ENCODE assay signal across 8 mouse cellular contexts in genomic region chr14:25587487-25588001, GRCm38 (mm10).
DNase-seq lines count a peak whose midpoint lies in the region; ATAC-seq and TF ChIP-seq lines count a peak whose summit lies in the region.

No protein-coding gene starts in this region.

- 6% methylated on average over 6 of the region's 6 CpGs for WGBS in cerebellum, adult 2 months
- WGBS in forebrain, embryonic 13.5 days: 1% methylated on average over 6 of the region's 6 CpGs
- 1% methylated on average over 6 of the region's 6 CpGs for WGBS in hindbrain, embryonic 15.5 days
- WGBS in limb, embryonic 15.5 days: 15% methylated on average over 6 of the region's 6 CpGs
- WGBS in midbrain, embryonic 16.5 days: 4% methylated on average over 6 of the region's 6 CpGs

- TF ChIP-seq POLR2A in cerebellum, adult 2 months (IDR thresholded peaks at IDR 0.05; ENCODE audit: borderline replicate concordance, insufficient read depth, low read length): no peak

- H3K9me3 ChIP-seq in forebrain, embryonic 13.5 days (replicated peaks): no peaks in the 10 kb centered on the region
- H3K9me3 ChIP-seq in hindbrain, embryonic 15.5 days: no peaks in the 10 kb centered on the region
- H3K9me3 ChIP-seq in limb, embryonic 15.5 days: no peaks in the 10 kb centered on the region
- no peaks in the 10 kb centered on the region for H3K9me3 ChIP-seq in midbrain, embryonic 16.5 days (replicated peaks; ENCODE audit: control insufficient read depth, low read length, poor library complexity, severe bottlenecking)

- peaks cover 66% of the 10 kb centered on the region for H3K4me1 ChIP-seq in cerebellum, adult 2 months (ENCODE audit: control insufficient read depth, insufficient read depth, low read length)
- H3K4me1 ChIP-seq in forebrain, embryonic 13.5 days: peaks cover 82% of the 10 kb centered on the region
- peaks cover 76% of the 10 kb centered on the region for H3K4me1 ChIP-seq in hindbrain, embryonic 15.5 days (replicated peaks)
- H3K4me1 ChIP-seq in limb, embryonic 15.5 days: peaks cover 69% of the 10 kb centered on the region
- peaks cover 60% of the 10 kb centered on the region for H3K4me1 ChIP-seq in midbrain, embryonic 16.5 days (ENCODE audit: control insufficient read depth, insufficient read depth, low read length)

- H3K27ac ChIP-seq in cerebellum, adult 2 months (ENCODE audit: insufficient read depth, low read length): peak overlapping the region; percentile 67
- peak overlapping the region; percentile 99 for H3K27ac ChIP-seq in forebrain, embryonic 13.5 days
- peak overlapping the region; percentile 99 for H3K27ac ChIP-seq in hindbrain, embryonic 15.5 days (replicated peaks)
- peak overlapping the region; percentile 79 for H3K27ac ChIP-seq in limb, embryonic 15.5 days
- peak overlapping the region; percentile 99 for H3K27ac ChIP-seq in midbrain, embryonic 16.5 days (ENCODE audit: low read length)

- DNase-seq in cerebellum, adult 2 months: peak; percentile 44 to 58
- DNase-seq in cerebellum, adult 9-10 months: no peak
- DNase-seq in adrenal gland, adult 8-10 months: peak; percentile 71
- DNase-seq in spleen, postnatal 4 days (ENCODE audit: low spot score in 2 of 2): no peak

- H3K27me3 ChIP-seq in cerebellum, adult 2 months (ENCODE audit: control insufficient read depth, insufficient read depth, low read length): no peaks in the 10 kb centered on the region
- no peaks in the 10 kb centered on the region for H3K27me3 ChIP-seq in forebrain, embryonic 13.5 days
- no peaks in the 10 kb centered on the region for H3K27me3 ChIP-seq in hindbrain, embryonic 15.5 days
- no peaks in the 10 kb centered on the region for H3K27me3 ChIP-seq in limb, embryonic 15.5 days
- H3K27me3 ChIP-seq in midbrain, embryonic 16.5 days (ENCODE audit: control insufficient read depth, insufficient read depth, low read depth, low read length): no peaks in the 10 kb centered on the region

- H3K36me3 ChIP-seq in forebrain, embryonic 13.5 days (ENCODE audit: poor library complexity, severe bottlenecking): peaks cover 42% of the 10 kb centered on the region
- peaks cover 4% of the 10 kb centered on the region; the same call in 1 of the 2 replicates for H3K36me3 ChIP-seq in hindbrain, embryonic 15.5 days
- peaks cover 44% of the 10 kb centered on the region for H3K36me3 ChIP-seq in limb, embryonic 15.5 days
- H3K36me3 ChIP-seq in midbrain, embryonic 16.5 days (ENCODE audit: control insufficient read depth, insufficient read depth, low read length): peaks cover under 1% of the 10 kb centered on the region; the same call in 1 of the 2 replicates

- peak; percentile 60 for ATAC-seq in forebrain, embryonic 13.5 days
- ATAC-seq in hindbrain, embryonic 15.5 days (ENCODE audit: low FRiP score, low read depth): peak; percentile 64
- ATAC-seq in limb, embryonic 15.5 days (ENCODE audit: insufficient number of reproducible peaks, low FRiP score, low TSS enrichment, low read depth): no peak
- ATAC-seq in midbrain, embryonic 16.5 days: peak; percentile 43

- no peak for TF ChIP-seq CTCF in cerebellum, adult 2 months (IDR thresholded peaks at IDR 0.05; ENCODE audit: borderline replicate concordance, insufficient read depth, low read depth, low read length)

- peak overlapping the region; percentile 50 for H3K4me2 ChIP-seq in forebrain, embryonic 13.5 days
- H3K4me2 ChIP-seq in hindbrain, embryonic 15.5 days: peak overlapping the region; percentile 33
- H3K4me2 ChIP-seq in limb, embryonic 15.5 days: no peak overlapping the region
- peak overlapping the region; percentile 41; the same call in 1 of the 2 replicates for H3K4me2 ChIP-seq in midbrain, embryonic 16.5 days (ENCODE audit: low read length)

- H3K9ac ChIP-seq in forebrain, embryonic 13.5 days: peak overlapping the region; percentile 62
- H3K9ac ChIP-seq in hindbrain, embryonic 15.5 days: peak overlapping the region; percentile 29
- no peak overlapping the region for H3K9ac ChIP-seq in limb, embryonic 15.5 days
- peak overlapping the region; percentile 61 for H3K9ac ChIP-seq in midbrain, embryonic 16.5 days (ENCODE audit: low read depth, low read length)

- H3K4me3 ChIP-seq in cerebellum, adult 2 months (replicated peaks; ENCODE audit: insufficient read depth, low read depth, low read length): no peak overlapping the region
- H3K4me3 ChIP-seq in forebrain, embryonic 13.5 days: peak overlapping the region; percentile 9; the same call in 1 of the 2 replicates
- H3K4me3 ChIP-seq in hindbrain, embryonic 15.5 days: no peak overlapping the region
- no peak overlapping the region for H3K4me3 ChIP-seq in limb, embryonic 15.5 days
- no peak overlapping the region for H3K4me3 ChIP-seq in midbrain, embryonic 16.5 days (ENCODE audit: low read depth, low read length)

Comparison
In these comparisons a context has a peak if more than half of its experiments do, and no peak if none do; other contexts are left out.
1. DNase-seq: peak in cerebellum, adult 2 months (2 of 2) and adrenal gland, adult 8-10 months (single experiment); none in cerebellum, adult 9-10 months (single experiment) and spleen, postnatal 4 days (0 of 2).
2. Peak in every context shown above with its lines, with median percentiles within 50 percentile points of each other: H3K27ac ChIP-seq.